Mouse (Mus musculus): ENCODE data around the gene Edn2.

The Edn2 gene

GRCm38 (mm10) chr4:120152648-120153047, 8.4 kb upstream of the Edn2 start:
- intact Hi-C loops (cut with DNase I), result no loop called here

- intact Hi-C loops (cut with DNase I), result no loop called here
Observed at GRCm38 (mm10) chr4:120153736-120154135, 7.3 kb upstream of the Edn2 start.

GRCm38 (mm10) chr4:120158714-120159310, 2.2 kb upstream of the Edn2 start:
- intact Hi-C loops (cut with DNase I), result no loop called here

- intact Hi-C loops (cut with DNase I), result no loop called here
Observed at GRCm38 (mm10) chr4:120162586-120162985, 1.6 kb downstream of the Edn2 start.

GRCm38 (mm10) chr4:120163242-120163641, 2.2 kb downstream of the Edn2 start:
- intact Hi-C loops (cut with DNase I), result no loop called here

GRCm38 (mm10) chr4:120164316-120164715, 3.3 kb downstream of the Edn2 start:
- intact Hi-C loops (cut with DNase I), result no loop called here

- intact Hi-C loops (cut with DNase I), result no loop called here
Observed at GRCm38 (mm10) chr4:120167778-120168177, 6.8 kb downstream of the Edn2 start.

GRCm38 (mm10) chr4:120168346-120168745, 7.3 kb downstream of the Edn2 start:
- intact Hi-C loops (cut with DNase I), result no loop called here

- intact Hi-C loops (cut with DNase I), result no loop called here
Observed at GRCm38 (mm10) chr4:120170387-120170936, 9.5 kb downstream of the Edn2 start.

GRCm38 (mm10) chr4:120172050-120172684, 11.2 kb downstream of the Edn2 start:
- intact Hi-C loops (cut with DNase I), result no loop called here

GRCm38 (mm10) chr4:120179123-120179522, 18.1 kb downstream of the Edn2 start:
- intact Hi-C loops (cut with DNase I), result no loop called here

GRCm38 (mm10) chr4:120180535-120180934, 19.5 kb downstream of the Edn2 start:
- intact Hi-C loops (cut with DNase I), result no loop called here

GRCm38 (mm10) chr4:120184374-120184991, 23.5 kb downstream of the Edn2 start:
- intact Hi-C loops (cut with DNase I), result no loop called here

- intact Hi-C loops (cut with DNase I), result no loop called here
Observed at GRCm38 (mm10) chr4:120186441-120186840, 25.4 kb downstream of the Edn2 start.

- intact Hi-C loops (cut with DNase I), result no loop called here
Observed at GRCm38 (mm10) chr4:120186934-120187333, 25.9 kb downstream of the Edn2 start.

- intact Hi-C loops (cut with DNase I), result no loop called here
Observed at GRCm38 (mm10) chr4:120188204-120188603, 27.2 kb downstream of the Edn2 start.

GRCm38 (mm10) chr4:120188651-120189161, 27.7 kb downstream of the Edn2 start:
- intact Hi-C loops (cut with DNase I), result no loop called here

GRCm38 (mm10) chr4:120189941-120190340, 28.9 kb downstream of the Edn2 start:
- intact Hi-C loops (cut with DNase I), result no loop called here

- intact Hi-C loops (cut with DNase I), result no loop called here
Observed at GRCm38 (mm10) chr4:120191987-120192386, 31.0 kb downstream of the Edn2 start.

- intact Hi-C loops (cut with DNase I), result no loop called here
Observed at GRCm38 (mm10) chr4:120194026-120194425, 33.0 kb downstream of the Edn2 start.

- intact Hi-C loops (cut with DNase I), result no loop called here
Observed at GRCm38 (mm10) chr4:120194965-120195364, 34.0 kb downstream of the Edn2 start.

GRCm38 (mm10) chr4:120199184-120199885, 38.3 kb downstream of the Edn2 start:
- intact Hi-C loops (cut with DNase I), result no loop called here
